Mouse (Mus musculus) left cerebral cortex, adult 6 months (tissue): ENCODE measurements around the gene Pbsn. TPM values are rescaled to one million over a fixed set of nuclear protein-coding genes. Genes with fewer than 3 reads are reported as not detected.

Source experiments
- long read RNA-seq, 2 experiments: library from polyadenylated mRNA; unstranded; transcript quantifications; one replicate each; pipeline ENCODE4 v2.0.0; 2019 to 2020
- polyA plus RNA-seq: library from polyadenylated mRNA; unstranded; fragments of <200 nt; fragmentation: Nextera tagmentation; gene quantifications from 2 replicates; pipeline ENCODE4 v1.2.3, GENCODE M21; 2021

Gene Pbsn
- not detected in 2 replicates for polyA plus RNA-seq
- long read RNA-seq, experiment 1, result 0 reads
- long read RNA-seq, experiment 2, result 0 reads

DNA sequence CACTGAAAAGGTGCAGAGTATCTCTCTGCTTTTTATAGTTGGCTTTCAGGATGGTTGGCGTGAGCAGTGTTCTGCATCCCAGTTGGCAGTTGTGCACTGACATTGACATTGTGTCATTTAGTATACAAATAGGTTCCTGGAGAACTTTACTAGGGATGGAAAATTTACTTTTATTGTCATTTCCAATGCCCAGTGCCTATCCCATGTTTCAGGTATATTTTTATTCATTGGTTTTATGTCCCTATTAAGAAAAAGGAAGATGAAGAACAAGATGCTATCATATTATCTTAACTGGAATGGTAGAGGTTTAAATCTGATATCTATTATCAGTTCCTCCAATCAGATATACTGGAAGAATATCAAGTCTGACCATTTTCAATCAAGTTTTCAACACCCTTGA is at the start of gene Pbsn:
TSS of gene Pbsn (minus strand) at position 101 of the 400 bp plus-strand sequence.

DNA sequence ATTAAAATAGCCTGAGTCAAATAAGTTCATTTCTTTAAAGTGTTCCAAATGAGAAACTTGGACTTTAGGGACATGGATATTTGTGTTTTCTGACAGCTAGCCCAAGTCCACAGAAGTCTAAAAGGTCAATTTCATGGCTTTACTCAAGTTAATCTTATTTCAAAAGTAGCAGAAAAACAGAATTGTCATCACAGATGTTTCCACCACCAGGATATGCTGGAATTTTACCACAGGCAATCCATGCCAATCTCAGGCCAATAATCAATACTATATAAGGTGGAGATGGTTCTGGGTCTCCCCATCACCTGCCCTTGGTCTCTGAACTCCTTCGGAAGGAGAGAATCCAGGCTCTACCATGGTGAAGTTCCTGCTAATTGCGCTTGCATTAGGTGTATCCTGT is 11.0 kb upstream of the Pbsn start, which contains the start of gene Gm14744:
TSS of gene Gm14744 (plus strand) at position 301 of the 400 bp plus-strand sequence.

DNA sequence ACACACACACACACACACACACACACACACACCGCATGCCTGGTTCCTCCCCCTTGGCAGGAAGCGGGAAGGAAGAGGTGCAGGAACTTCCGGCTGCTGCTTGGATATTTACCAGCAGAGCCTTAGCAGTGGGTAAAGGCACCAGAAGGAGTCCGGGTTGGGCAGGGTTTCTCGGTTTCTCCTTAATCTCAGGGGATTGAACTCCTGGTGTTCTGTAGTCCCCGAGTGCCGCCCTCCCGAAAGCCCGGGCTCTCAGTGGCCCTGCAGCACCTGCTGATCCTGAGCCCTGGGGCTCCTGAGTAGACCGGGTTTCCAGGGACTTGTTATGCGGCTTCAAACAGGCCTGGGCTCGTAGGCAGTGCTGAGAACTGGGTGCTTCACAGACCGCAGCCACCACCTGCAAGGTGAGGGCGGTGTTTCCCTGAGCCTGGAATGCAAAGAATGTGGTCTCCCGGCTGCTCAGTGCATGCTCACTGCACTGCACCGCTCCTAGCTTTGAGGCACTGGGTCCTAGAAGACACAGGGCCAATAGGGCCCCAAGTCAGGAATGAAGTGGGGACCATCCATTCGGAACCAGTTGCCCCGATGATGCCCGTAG is 57.1 kb downstream of the Pbsn start, which contains the start of gene Prkx:
TSS of gene Prkx (minus strand) at position 41 of the 598 bp plus-strand sequence.

Other genes starting within 250 kb of the Pbsn start
- gene Prkx, start 57.3 kb downstream of the Pbsn start, polyA plus RNA-seq, result 2.8 and 3.3 TPM in 2 replicates
- gene Gm14744, start 11.1 kb upstream of the Pbsn start, polyA plus RNA-seq, result not detected in 2 replicates
- gene 5430402E10Rik, start 71.4 kb upstream of the Pbsn start, polyA plus RNA-seq, result not detected in 2 replicates
- gene Obp1a, start 237.8 kb upstream of the Pbsn start, polyA plus RNA-seq, result not detected in 2 replicates